Mouse (Mus musculus) heart, postnatal 10 days (tissue): Measurements from ENCODE around the gene Ttn. TPM values are rescaled to one million over a fixed set of nuclear protein-coding genes. Genes with fewer than 3 reads are reported as not detected.
A peak's percentile ranks its signal among the peaks of the same experiment; 100 is the strongest.

Experiments
- DNase-seq, 2 experiments: peaks; one replicate each; pipeline ENCODE4 v3.0.0; 2021
- intact Hi-C: fragments of 180-260 bp; cut with DNase I; formaldehyde crosslinking; loops from one replicate; pipeline ENCODE4 v1.15.1; 2025
- total RNA-seq, 2 experiments: library from RNA; stranded (reverse); gene quantifications; 2 replicates each; pipeline ENCODE4 v1.2.3; 2021

Ttn gene
- total RNA-seq, 2 experiments from 2014 or later = 2,261 to 2,393 TPM

DNA sequence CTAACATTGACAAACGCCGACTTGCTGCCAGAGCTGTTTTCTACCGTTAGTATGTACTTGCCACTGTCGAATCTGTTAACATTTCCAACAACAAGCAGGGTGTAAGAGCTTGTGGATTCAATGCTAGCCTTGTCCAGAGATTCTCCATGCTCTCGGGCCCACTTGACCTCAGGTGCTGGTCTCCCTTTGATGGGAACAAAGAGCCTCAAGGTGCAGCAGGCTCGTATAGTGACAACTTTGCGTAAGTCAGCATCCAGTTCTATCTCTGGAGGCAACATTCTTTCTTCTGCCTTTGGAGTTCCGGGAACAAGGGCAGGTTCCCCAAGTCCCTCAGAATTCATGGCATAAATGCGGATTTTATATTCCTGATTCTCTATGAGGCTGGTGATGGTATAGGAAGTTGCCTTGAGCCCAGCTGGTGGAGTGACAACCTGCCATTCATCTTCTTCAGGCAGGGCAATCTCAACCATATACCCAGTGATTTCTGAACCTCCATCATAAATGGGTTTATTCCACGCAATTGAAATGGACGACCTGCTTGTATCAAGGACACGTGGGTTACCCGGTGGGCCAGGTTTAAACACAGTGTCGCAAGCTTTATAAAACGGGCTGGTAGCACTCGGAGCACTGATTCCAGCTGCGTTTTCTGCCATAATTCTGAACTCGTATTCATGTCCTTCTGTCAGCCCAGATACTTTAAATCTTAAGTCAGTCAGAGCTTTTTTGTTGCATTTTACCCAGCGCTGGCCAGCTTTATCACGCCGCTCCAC, 232.8 kb downstream of the Ttn start:
- intact Hi-C loops = no loop called here
- no peak for DNase-seq

DNA sequence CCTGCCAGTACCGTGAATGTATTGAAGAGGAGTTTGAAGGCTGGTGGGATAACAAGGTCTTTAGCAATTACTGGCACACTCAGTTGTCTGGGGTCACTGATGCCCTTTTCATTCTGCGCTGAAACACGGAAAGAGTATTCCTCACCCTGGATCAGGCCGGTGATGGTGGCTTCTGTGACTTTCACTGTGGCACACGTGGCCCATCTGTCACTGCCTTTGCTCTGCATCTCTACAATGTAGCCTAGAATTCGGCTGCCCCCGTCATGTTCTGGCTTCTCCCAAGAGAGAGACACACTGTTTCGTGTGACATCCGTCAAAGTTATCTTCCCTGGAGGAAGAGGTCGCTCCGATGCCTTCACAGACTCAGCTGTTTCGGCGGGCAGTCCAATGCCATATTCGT, 233.7 kb downstream of the Ttn start:
- no peak for DNase-seq
- intact Hi-C loops = no loop called here

DNA sequence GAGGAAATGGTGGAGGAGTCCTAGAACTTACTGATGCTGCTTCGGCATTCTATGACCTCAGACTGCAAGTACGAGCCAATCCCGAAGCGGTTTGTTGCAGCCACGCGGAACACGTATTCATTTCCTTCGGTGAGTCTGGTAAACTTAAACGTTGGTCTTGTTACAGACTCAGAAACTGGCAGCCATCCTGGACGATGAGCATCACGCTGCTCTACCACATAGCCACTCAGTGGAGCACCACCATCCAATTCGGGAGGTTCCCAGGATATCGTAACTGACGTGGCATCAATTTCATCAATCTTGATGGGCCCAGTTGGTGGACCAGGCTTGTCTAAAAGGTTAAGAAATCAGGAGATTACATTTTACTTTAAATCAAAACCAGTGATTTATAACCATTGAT, 262.7 kb downstream of the Ttn start:
- intact Hi-C loops = no loop called here
- no peak for DNase-seq

DNA sequence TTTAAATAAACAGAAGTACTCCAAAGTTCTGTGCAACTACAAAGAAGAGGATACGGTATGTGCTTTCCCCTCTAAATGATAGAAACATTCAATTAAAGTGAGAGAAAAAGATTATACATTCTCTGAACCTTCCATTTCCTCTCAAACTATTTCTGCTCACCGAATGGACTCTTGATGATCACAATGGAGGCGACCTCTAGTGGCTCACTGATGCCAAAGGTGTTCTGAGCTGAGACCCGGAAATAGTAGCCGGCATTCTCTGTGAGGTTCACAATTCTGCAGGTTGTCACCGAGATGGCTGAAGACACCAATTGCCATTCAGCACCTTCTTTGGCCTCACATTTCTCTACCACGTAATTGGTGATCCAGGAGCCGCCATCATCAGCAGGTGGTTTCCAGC, 267.4 kb downstream of the Ttn start:
- DNase-seq = no peak
- intact Hi-C loops = no loop called here

DNA sequence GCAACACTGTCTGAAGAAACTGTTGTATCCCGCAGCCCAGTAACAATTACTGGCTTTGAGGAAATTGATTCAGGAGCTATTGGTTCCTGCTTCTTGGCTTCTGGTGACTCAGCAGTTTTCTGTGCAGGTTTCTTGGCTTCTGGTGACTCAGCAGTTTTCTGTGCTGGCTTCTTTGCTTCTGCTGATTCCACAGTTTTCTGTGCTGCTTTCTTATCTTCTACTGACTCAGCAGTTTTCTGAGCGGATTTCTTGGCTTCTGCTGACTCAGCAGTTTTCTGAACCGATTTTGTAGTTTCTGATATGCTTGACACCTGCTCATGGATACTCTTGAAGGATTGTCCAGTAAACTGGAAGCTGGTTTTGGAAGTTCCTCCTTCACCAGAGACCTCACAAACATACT, 273.8 kb downstream of the Ttn start:
- DNase-seq = peak in 1 of 2 experiments; percentile 16
- intact Hi-C loops = no loop called here

DNA sequence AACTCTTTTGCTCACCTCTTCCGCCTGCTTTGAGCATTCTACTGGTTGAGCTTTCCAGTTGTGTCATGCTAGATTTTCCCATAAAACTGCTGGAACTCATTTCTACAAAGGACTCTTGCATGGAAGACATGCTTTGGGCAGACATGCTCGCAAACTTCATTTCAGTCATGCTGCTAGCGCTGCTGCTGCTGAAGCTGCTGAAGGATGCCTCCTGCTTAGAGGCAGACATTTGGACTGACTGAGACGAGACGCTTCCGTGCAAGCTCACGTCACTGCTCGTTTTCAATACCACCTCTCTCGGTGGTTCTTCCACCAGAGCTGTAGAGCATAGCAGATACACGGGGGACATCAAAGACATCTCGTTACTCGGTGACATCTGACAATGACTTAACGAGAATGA, 276.7 kb downstream of the Ttn start:
- intact Hi-C loops = no loop called here
- DNase-seq = no peak

DNA sequence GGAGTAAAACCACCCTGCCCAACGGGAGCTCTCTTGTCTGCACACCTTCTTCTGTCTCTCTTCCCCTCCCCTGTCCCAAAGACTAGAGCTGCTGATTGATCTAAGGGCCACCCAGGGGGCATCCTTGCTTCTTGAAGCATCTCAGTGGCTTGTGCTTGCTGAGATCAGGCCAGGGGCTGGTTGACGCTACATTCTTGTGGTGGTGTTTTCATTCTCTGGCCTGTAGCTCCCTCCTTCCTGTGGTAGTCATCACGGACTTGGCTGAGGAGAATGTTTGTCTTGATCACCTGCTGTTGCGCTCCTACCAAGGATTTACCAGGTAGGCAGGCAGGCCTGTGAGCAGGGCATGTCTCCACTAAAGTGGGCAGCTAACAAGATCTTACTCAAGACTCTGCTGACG, 279.6 kb downstream of the Ttn start:
- intact Hi-C loops = no loop called here
- DNase-seq = peak in 1 of 2 experiments; percentile 18

DNA sequence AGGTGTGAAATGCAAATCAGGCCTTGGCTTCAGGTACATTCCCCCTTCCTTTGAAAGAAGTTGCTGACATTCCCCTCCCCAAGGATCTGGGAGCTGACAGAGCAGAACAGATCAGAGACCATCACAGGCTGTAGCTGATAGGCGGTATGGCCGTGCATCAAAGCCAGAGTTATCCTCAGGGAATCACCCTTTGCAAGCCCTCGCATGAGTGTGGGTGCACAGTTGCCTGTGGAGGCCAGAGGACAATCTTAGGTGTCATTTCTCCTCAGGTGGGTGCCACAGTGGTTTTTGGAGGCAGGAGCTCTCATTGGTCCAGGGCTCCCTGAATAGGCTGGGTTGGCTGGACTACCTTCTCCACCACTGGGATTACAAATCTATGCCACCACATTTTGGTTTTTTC, 280.2 kb downstream of the Ttn start:
- intact Hi-C loops = no loop called here
- peak in 1 of 2 experiments; percentile 41 for DNase-seq

DNA sequence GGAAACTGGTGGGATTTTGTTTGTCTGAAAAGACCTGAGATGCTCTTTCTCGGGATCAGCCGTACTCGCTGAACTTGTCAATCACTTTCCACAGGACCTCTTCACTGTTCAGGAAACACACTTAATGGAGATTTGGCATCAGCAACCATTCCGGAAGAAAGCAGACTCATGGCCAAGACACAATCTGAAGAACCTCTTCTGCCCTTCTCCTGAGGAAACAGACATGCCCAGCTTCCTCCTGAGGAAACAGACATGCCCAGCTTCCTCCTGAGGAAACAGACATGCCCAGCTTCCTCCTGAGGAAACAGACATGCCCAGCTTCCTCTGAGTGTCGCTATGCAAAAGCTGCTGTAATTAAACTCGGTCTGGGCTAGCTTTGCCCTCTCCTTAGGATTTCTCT, 287.1 kb downstream of the Ttn start:
- no peak for DNase-seq
- intact Hi-C loops = no loop called here

DNA sequence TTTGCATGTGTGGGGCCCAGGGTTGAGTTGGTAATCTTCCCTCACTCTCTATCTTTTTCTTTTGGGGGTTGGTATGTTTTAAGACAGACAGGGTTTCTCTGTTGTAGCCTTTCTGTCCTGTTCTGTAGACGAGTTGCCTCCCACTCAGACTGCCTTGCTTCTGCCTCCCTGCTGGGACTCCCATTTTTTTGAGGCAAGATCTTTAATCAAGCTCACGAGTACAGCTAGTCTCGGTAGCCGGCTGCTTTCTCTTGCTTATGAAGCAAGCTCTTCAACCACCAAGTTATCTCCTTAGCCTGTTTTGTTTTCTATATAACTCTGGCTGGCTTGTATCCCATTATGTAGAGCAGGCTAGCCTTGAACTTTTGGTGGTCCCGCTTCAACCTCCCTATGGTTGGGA, 288.6 kb downstream of the Ttn start:
- DNase-seq = no peak
- intact Hi-C loops = no loop called here

DNA sequence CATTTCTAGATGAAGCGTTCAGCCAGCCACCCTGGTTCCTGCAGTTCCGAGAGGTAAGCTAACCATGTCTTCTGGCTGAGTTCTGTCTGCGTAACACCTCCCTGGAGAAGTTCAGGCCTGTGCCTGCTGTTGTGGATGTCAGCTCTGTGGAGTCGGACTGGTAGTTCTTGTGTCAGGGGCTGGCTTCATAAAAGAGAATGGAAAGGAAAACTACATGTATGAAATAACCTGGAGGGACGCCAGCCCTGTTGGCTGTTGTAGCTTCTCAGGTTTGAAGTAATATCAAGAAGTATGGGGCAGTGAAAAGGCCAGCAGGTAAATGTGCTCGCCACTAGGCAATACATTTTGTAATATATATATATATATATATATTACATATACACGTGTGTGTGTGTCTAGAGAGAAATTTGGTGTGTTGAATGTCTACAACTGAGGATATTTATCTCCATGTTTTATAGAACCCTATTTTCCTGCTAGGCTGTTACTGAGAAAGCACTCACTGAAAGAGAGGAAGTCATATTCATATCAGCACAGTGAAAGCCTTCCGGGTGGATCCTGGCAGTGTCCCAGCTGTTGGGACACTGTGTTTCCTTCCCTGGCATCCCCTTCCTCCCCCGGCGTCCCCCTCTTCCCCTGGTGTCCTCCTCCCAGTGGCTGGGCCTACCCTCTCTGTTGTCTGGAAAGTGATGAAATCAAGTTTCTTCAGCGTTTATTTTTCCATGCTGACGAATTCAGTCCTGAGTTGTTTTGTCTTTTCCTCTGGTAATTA, 291.7 kb downstream of the Ttn start:
- intact Hi-C loops = no loop called here
- DNase-seq = peak; percentile 49 to 56

DNA sequence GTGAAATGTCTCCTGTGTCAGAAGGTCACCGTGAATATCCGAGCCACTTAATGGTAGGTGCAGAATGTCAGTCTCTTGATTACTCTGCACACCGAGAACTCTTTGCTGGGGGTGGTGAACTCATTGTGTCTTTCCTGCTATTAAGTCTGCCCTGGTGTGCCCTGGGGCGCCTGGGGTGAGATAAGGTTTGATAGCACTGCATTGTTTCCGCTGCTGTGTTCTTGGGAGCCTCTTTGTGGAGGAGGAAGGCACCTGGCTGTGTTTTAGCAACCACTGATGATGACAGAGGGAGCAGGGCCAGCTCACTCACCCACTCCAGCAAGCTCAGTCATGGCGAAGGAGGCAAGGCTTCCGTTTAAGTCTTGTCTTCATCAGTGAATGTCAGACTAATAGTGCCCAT, 294.2 kb downstream of the Ttn start:
- DNase-seq = no peak

DNA sequence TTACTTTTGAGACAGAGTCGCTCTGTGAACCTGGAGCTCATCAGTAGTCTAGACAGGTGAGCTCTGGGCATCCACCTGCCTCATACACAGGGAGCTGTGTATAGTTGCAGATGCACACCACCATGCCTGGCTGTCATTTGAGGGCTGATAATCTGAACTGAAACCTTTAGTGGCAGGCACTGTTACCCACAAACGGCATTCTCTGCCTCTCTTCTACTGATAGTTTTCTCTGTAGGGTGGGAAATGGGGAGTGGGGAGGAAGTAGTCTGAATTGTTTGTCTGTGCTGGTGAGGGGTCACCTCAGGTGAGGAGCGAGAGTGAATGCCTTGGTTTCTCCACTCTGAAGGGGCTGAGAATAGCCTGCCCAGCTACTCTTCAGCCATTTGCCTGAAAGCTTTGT, 294.7 kb downstream of the Ttn start:
- intact Hi-C loops = no loop called here
- DNase-seq = no peak

More for the DNA sequence above, 294.2 kb downstream of the Ttn start:
- intact Hi-C loops = no loop called here

DNA sequence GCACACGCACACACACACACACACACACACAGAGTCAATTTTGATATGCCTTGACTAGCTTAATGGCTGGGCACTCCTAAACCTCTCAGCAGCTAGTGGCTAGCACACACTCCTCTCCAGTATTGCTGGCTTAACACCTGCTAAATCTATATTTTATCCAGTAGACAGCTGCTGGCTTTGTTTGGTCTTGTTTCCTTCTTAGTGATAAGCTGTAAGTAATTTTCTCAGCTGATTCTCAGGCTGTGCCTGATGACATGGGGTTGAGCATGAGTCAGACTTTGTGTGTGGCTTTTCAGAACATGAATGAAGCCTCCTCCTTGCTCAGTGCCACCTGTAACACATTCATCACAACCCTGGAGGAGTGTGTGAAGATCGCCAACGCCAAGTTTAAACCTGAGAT, 295.4 kb downstream of the Ttn start:
- DNase-seq = no peak
- intact Hi-C loops = no loop called here

DNA sequence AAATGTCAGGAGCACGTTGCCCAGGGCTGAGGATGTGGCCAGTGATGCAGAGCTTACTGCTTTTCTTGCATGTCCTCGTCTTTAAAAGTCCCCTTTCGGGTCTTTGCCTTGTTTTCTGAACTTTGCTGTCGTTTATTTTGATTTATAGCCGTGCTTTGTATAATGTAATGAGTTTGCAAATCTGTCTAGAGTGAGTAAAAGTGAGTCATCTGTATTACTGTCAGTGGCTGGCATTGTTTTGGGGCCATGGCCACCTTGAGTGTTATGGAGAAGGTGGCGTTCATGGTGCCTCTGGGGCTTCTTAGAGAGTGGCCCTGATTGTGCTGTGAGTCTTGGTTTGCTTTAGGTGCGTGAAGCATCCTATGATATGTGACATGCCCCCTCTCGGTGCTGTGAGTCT, 300.0 kb downstream of the Ttn start:
- DNase-seq = no peak
- intact Hi-C loops = no loop called here

DNA sequence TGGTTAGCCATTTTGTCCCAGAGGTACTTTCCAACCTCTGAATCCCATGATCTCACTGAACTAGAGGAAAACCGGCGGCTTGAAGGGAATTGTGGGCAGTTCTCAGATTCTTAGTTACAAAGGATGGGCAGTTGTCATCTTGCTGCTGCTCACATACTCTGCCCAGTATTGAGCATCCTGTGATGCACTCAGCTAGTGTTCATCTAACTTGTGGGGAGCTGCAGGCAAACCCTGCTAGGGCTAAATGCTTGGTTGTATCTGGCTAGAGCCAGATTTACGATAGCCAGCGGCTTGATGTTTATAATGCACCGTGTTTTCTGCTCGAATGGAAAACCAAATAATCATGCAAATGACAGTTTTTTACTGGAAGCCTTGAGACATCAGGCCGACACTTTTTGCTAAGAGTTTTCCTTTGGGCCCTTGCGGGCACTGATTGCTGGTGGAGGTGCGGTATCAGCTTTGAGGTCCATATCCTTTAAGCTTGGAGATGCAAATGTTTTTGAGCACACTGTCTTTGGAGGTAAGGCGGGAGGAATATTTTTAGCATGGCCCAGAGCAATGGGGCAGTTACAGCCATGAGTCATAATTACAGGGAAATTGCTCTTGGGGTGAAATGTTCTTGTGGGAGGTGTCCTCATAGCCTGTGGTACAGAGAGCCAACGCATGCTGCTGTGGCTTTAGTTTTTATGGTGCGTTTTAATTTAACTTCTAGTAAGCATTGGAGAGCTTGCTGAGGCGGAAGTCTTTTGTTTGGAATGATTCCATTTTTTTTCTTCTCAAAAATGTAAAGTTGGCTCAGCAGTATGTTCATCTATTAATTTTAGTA, 305.7 kb downstream of the Ttn start:
- intact Hi-C loops = no loop called here
- DNase-seq = no peak

DNA sequence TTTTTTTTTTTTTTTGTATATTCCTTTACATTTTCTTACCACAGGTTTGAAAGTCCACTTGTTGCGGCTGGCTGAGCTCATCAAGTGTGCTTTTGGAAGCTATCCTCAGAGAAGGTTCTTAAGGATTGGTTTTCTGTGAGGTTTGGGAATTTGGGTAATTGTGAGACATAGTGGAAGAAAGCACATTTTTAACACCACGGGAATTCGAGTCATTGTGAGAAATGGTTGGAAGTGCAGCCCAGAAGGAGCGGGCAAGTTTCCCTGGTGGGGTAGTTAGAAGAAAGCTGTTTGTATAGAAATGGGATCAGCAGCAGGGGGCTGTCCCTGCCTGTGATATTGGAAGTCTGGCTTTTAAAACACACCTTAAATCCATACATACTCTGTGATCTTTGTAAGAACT, 306.4 kb downstream of the Ttn start:
- intact Hi-C loops = no loop called here

DNA sequence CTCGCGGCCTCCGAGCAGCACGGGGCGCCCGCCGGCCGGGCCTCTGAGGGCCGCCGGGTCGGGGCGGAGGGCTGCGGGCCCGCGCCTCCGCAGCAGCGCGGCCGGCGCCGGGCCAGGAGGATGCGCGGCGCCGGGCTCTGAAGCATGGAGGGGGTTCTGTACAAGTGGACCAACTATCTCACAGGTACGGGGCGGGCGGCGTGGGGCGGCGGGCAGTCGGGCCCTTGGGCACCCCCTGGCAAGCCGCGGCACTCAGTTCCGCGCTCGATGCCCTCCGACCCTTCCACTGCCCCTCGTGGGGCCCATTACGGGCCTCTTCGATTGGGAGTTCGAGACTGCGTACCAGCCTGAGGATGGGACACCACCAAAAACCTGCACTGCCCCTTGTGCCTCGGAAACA, 306.9 kb downstream of the Ttn start:
- peak in 1 of 2 experiments; percentile 31 for DNase-seq
- intact Hi-C loops = no loop called here

More for the DNA sequence above, 306.4 kb downstream of the Ttn start:
- no peak for DNase-seq

DNA sequence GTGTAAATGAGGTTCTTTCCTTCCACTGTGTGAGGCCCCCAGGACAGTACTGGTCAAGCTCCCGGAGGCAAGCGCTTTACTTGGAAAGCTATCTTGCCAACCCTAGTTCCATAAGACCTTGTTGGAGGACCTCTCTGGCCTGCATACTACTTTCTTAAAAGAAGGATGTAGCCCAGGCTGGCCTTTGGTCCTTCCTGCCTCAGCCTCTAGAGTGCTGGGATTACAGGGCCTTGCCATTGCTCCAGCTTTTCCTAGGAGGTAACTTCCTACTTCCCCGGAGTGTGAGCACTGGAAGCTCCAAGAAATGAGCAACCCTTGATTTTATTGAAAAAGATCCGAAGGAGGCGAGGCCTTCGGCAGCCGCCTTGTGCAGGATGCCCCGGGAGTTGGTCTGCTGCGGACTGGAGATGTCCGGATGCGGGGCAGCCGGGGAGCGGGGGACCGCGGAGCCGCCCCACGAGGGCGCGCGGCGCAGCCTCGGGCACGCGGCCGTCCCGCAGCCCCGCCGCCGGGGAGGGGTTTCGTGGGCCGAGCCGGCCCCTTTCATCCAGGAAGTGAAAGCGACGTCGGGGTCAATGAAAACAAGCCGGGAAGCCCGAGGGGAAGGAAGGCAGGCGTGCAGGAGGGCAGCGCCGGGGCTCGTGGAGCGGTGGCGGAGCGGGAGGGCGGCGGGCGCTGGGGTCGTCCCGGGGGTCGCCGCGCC, 307.5 kb downstream of the Ttn start, which contains the start of gene Plekha3:
TSS of gene Plekha3 (plus strand) at position 557 of the 703 bp plus-strand sequence.
- intact Hi-C loops = no loop called here
- peak; percentile 87 to 89 for DNase-seq

DNA sequence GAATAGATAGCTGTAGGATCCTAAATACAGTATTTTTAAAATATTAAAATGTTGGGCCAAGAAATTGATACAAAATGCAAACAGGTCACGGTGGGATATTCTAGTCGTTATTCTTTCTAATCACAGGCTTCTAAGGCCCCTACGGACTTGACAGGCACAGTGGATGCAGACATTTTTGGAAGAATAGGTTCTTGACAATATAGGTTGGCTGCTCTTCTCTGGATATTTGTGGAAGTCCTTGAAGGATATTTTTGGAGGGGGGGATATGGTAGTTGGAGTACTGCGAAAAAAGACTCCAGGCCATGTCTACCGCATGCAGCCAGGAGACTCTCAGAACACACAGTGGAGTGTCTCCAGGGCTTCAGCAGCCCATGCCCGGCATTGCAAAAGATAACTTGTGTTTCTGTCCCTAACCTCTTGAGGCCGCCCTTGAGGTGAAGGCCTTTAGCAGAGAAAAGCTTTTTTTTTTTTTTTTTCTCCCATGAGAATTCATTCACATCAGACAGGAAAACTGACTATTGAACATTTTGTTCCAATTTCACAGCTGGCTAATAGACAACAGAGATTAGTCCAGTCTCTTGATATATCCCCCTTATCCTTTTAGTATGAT, 308.8 kb downstream of the Ttn start:
- DNase-seq = peak; percentile 68 to 70
- intact Hi-C loops = loop anchor here (2.0 kb wide), 1 partner anchor 25 kb away; the partner anchor contains the start of genes Pjvk and Prkra
